Mouse (Mus musculus): Measurements from ENCODE around the gene Tfe3.

GRCm38 (mm10) chrX:7772766-7773165, 10.4 kb downstream of the Tfe3 start:
- TF ChIP-seq POLR2A (IDR thresholded peaks at IDR 0.05; ENCODE audit: extremely low read depth, insufficient read depth, low read length) = no peak
- peak; percentile 27; the same call in 1 of the 2 replicates for TF ChIP-seq CTCF (IDR thresholded peaks at IDR 0.05; ENCODE audit: low read depth, low read length)
